Mouse (Mus musculus) CH12.LX (cell line): ENCODE measurements around the gene Ccdc122. TPM values are rescaled to one million over a fixed set of nuclear protein-coding genes. Genes with fewer than 3 reads are reported as not detected.

Experiments
- DNase-seq: peaks from one replicate; pipeline ENCODE4 v3.0.0-alpha.2; 2013; ENCODE audit errors: extremely low read depth
- H3K27ac ChIP-seq: 2 replicates; pipeline ENCODE4 v1.5.1; 2012; ENCODE audit warnings: low read depth, mild to moderate bottlenecking, control low read depth, moderate library complexity; ENCODE audit not compliant: insufficient read depth
- H3K27me3 ChIP-seq: replicated peaks from 2 replicates; pipeline ENCODE3; 2012; ENCODE audit warnings: inconsistent platforms
- H3K36me3 ChIP-seq, 2 experiments: replicated peaks in 1 of 2; 2 replicates each; pipeline versions ENCODE3 to v1.6.1; 2012; ENCODE audit warnings: inconsistent platforms in 1 of 2, low read length in 1 of 2, mild to moderate bottlenecking in 1 of 2, mixed read lengths in 1 of 2, moderate library complexity in 1 of 2; ENCODE audit not compliant: control insufficient read depth in 1 of 2, insufficient read depth in 1 of 2
- H3K4me1 ChIP-seq, 2 experiments: 2 replicates each; pipeline ENCODE4 v1.6.1; 2012; ENCODE audit warnings: inconsistent platforms in 1 of 2, moderate library complexity in 1 of 2; ENCODE audit not compliant: insufficient read depth in 2 of 2, control insufficient read depth in 1 of 2
- H3K4me2 ChIP-seq: 2 replicates; pipeline ENCODE4 v1.6.1; 2012; ENCODE audit warnings: low read depth, mild to moderate bottlenecking, control low read depth; ENCODE audit not compliant: poor library complexity, insufficient read depth, severe bottlenecking
- H3K4me3 ChIP-seq, 3 experiments: fragments of 150-350 bp in 1 of 3; sonication (generic) in 1 of 3; replicated peaks in 1 of 3; 2 replicates each; pipeline versions ENCODE3 to v1.5.1; 2011 to 2012; ENCODE audit warnings: low read depth in 2 of 3, low read length in 2 of 3, mild to moderate bottlenecking in 2 of 3, moderate library complexity in 2 of 3, control low read depth in 1 of 3, improper control_type of control experiment in 1 of 3, inconsistent platforms in 1 of 3, mixed read lengths in 1 of 3; ENCODE audit not compliant: poor library complexity in 1 of 3
- H3K79me2 ChIP-seq: replicated peaks from 2 replicates; pipeline ENCODE4 v1.6.1; 2012; ENCODE audit warnings: mild to moderate bottlenecking, moderate library complexity; ENCODE audit not compliant: control insufficient read depth, poor library complexity, insufficient read depth, severe bottlenecking; ENCODE audit errors: extremely low read depth
- H3K9ac ChIP-seq: 2 replicates; pipeline ENCODE4 v1.6.1; 2012; ENCODE audit warnings: low read depth, mild to moderate bottlenecking, control low read depth, moderate library complexity; ENCODE audit not compliant: insufficient read depth
- H3K9me3 ChIP-seq: replicated peaks from 2 replicates; pipeline ENCODE3; 2012; ENCODE audit warnings: low read length, inconsistent platforms, mixed read lengths
- CHD1 ChIP-seq: IDR thresholded peaks from 2 replicates; pipeline ENCODE4 v1.6.1; 2012; ENCODE audit warnings: low read depth, low read length, improper control_type of control experiment, inconsistent platforms
- CHD2 ChIP-seq: IDR thresholded peaks from 2 replicates; pipeline ENCODE4 v1.6.1; 2011; ENCODE audit warnings: low read length, improper control_type of control experiment
- EP300 ChIP-seq: IDR thresholded peaks from 2 replicates; pipeline ENCODE4 v1.6.1; 2011; ENCODE audit warnings: low read length, improper control_type of control experiment
- ETS1 ChIP-seq: conservative IDR thresholded peaks from 2 replicates; pipeline ENCODE4 v1.6.1; 2012; ENCODE audit warnings: low read depth, mild to moderate bottlenecking, inconsistent platforms, low read length, improper control_type of control experiment, moderate library complexity
- HCFC1 ChIP-seq: IDR thresholded peaks from 2 replicates; pipeline ENCODE4 v1.6.1; 2012; ENCODE audit warnings: low read depth, mild to moderate bottlenecking, inconsistent platforms, low read length, improper control_type of control experiment
- IRF4 ChIP-seq: IDR thresholded peaks from 2 replicates; pipeline ENCODE4 v1.6.1; 2014; ENCODE audit warnings: low read depth, mild to moderate bottlenecking, inconsistent platforms, low read length, improper control_type of control experiment
- JUN ChIP-seq: IDR thresholded peaks from 2 replicates; pipeline ENCODE4 v1.6.1; 2011; ENCODE audit warnings: low read depth, mild to moderate bottlenecking, low read length, improper control_type of control experiment, moderate library complexity; ENCODE audit not compliant: insufficient read depth
- MAFK ChIP-seq: IDR thresholded peaks from 2 replicates; pipeline ENCODE4 v1.6.1; 2011; ENCODE audit warnings: low read length, improper control_type of control experiment; ENCODE audit not compliant: insufficient replicate concordance
- MAX ChIP-seq: IDR thresholded peaks from 2 replicates; pipeline ENCODE4 v1.6.1; 2011; ENCODE audit warnings: low read length, improper control_type of control experiment
- MAZ ChIP-seq: IDR thresholded peaks from 2 replicates; pipeline ENCODE4 v1.6.1; 2012; ENCODE audit warnings: low read depth, mild to moderate bottlenecking, inconsistent platforms, low read length, improper control_type of control experiment, moderate library complexity
- MEF2A ChIP-seq: IDR thresholded peaks from 2 replicates; pipeline ENCODE4 v1.6.1; 2014; ENCODE audit warnings: low read depth, mild to moderate bottlenecking, inconsistent platforms, low read length, improper control_type of control experiment, borderline replicate concordance
- MYC ChIP-seq: IDR thresholded peaks from 2 replicates; pipeline ENCODE4 v1.6.1; 2011; ENCODE audit warnings: low read depth, mild to moderate bottlenecking, improper control_type of control experiment, low read length
- NELFE ChIP-seq: IDR thresholded peaks from 2 replicates; pipeline ENCODE4 v1.6.1; 2011; ENCODE audit warnings: low read depth, low read length, improper control_type of control experiment
- PAX5 ChIP-seq: IDR thresholded peaks from 2 replicates; pipeline ENCODE4 v1.6.1; 2012; ENCODE audit warnings: low read length, inconsistent platforms, mixed read lengths
- POLR2A ChIP-seq: IDR thresholded peaks from 2 replicates; pipeline ENCODE4 v1.6.1; 2011; ENCODE audit warnings: low read depth, mild to moderate bottlenecking, improper control_type of control experiment, low read length
- RCOR1 ChIP-seq: conservative IDR thresholded peaks from 2 replicates; pipeline ENCODE4 v1.6.1; 2012; ENCODE audit warnings: low read depth, mild to moderate bottlenecking, inconsistent platforms, low read length, improper control_type of control experiment
- SMC3 ChIP-seq: IDR thresholded peaks from 2 replicates; pipeline ENCODE4 v1.6.1; 2011; ENCODE audit warnings: low read depth, low read length, improper control_type of control experiment
- TBP ChIP-seq: conservative IDR thresholded peaks from 2 replicates; pipeline ENCODE4 v1.6.1; 2011; ENCODE audit warnings: low read depth, low read length, improper control_type of control experiment
- USF1 ChIP-seq: IDR thresholded peaks from 2 replicates; pipeline ENCODE4 v1.6.1; 2014; ENCODE audit warnings: low read depth, mild to moderate bottlenecking, inconsistent platforms, low read length, improper control_type of control experiment
- ZC3H11A ChIP-seq: IDR thresholded peaks from 2 replicates; pipeline ENCODE4 v1.6.1; 2012; ENCODE audit warnings: low read depth, mild to moderate bottlenecking, inconsistent platforms, low read length, improper control_type of control experiment
- ZMIZ1 ChIP-seq: IDR thresholded peaks from 2 replicates; pipeline ENCODE4 v1.6.1; 2012; ENCODE audit warnings: low read depth, mild to moderate bottlenecking, inconsistent platforms, low read length, improper control_type of control experiment
- dilution Hi-C: fragments of 300-500 bp; cut with MboI; formaldehyde crosslinking; loops from 2 replicates; pipeline ENCODE4 v1.14.3; 2020; ENCODE audit warnings: low sequenced_read_pairs; ENCODE audit not compliant: extremely low pct_unique_long_range_greater_than_20kb, extremely low pct_ligation_motif_present
- in situ Hi-C: fragments of 300-500 bp; cut with MboI; formaldehyde crosslinking; loops from 3 replicates; pipeline ENCODE4 v1.14.3; 2019; ENCODE audit warnings: low sequenced_read_pairs, low pct_ligation_motif_present, low pct_unique_long_range_greater_than_20kb, mixed read lengths
- polyA plus RNA-seq: library from polyadenylated mRNA; unstranded; fragments of >175 nt; gene quantifications from 2 replicates; pipeline ENCODE4 v1.2.1, GENCODE M21; 2012; ENCODE audit warnings: low read depth; ENCODE audit not compliant: insufficient read length
- total RNA-seq, 2 experiments: library from RNA; depleted of rRNA; stranded (reverse); fragments of 300-350 nt in 1 of 2; fragments of >200 nt in 1 of 2; gene quantifications; 2 replicates each; pipeline ENCODE4 v1.2.3; 2012 to 2014

Gene Ccdc122
- total and polyA plus RNA-seq, 3 experiments = 4.7 to 21.8 (median 11.6) TPM

- no peak for TF ChIP-seq IRF4
- no peak for TF ChIP-seq CHD1
- TF ChIP-seq TBP = no peak
- no peak for TF ChIP-seq MAZ
- TF ChIP-seq JUN = no peak
- TF ChIP-seq EP300 = no peak
- TF ChIP-seq MAX = no peak
- TF ChIP-seq CHD2 = no peak
- TF ChIP-seq HCFC1 = no peak
- no peak for TF ChIP-seq SMC3
- Histone ChIP-seq H3K27me3 (no peaks in the 10 kb centered on the region), H3K9ac (no peak overlapping the region), H3K9me3 (peaks cover 4% of the 10 kb centered on the region), H3K4me1 (no peaks in the 10 kb centered on the region), H3K4me3 (no peak overlapping the region), H3K36me3 (no peaks in the 10 kb centered on the region), H3K27ac (no peak overlapping the region), H3K79me2 (no peaks in the 10 kb centered on the region), H3K4me2 (no peak overlapping the region)
- dilution Hi-C loops (no loop called here), in situ Hi-C loops (loop anchor here (25.0 kb wide), 3 partner anchors 217 to 1142 kb away; no protein-coding TSS in a partner anchor)
- DNase-seq = no peak
Measured at GRCm38 (mm10) chr14:77145103-77145502, 108.5 kb downstream of the Ccdc122 start.

- in situ Hi-C loops = loop anchor here (25.0 kb wide), 3 partner anchors 215 to 1140 kb away; no protein-coding TSS in a partner anchor
Measured at GRCm38 (mm10) chr14:77147635-77148034, 111.1 kb downstream of the Ccdc122 start.

GRCm38 (mm10) chr14:77150556-77150955 lies 114.0 kb downstream of the Ccdc122 start:
- in situ Hi-C loops (no loop called here), dilution Hi-C loops (no loop called here)
- no peak overlapping the region for H3K4me3 ChIP-seq
- no peaks in the 10 kb centered on the region for H3K79me2 ChIP-seq
- no peak overlapping the region for H3K9ac ChIP-seq
- no peaks in the 10 kb centered on the region for H3K36me3 ChIP-seq
- H3K4me2 ChIP-seq = no peak overlapping the region
- no peak for DNase-seq
- H3K27ac ChIP-seq = no peak overlapping the region
- H3K27me3 ChIP-seq = no peaks in the 10 kb centered on the region
- TF ChIP-seq CHD2 (no peak), POLR2A (no peak), ZMIZ1 (no peak), MYC (no peak), MAFK (no peak), MAZ (no peak), HCFC1 (no peak)
- peaks cover 16% of the 10 kb centered on the region for H3K9me3 ChIP-seq
- no peaks in the 10 kb centered on the region for H3K4me1 ChIP-seq

More at GRCm38 (mm10) chr14:77147635-77148034, 111.1 kb downstream of the Ccdc122 start:
- peaks cover 4% of the 10 kb centered on the region for H3K9me3 ChIP-seq
- H3K4me1 ChIP-seq = no peaks in the 10 kb centered on the region
- H3K9ac ChIP-seq = no peak overlapping the region
- H3K27me3 ChIP-seq = no peaks in the 10 kb centered on the region
- no peak for DNase-seq
- H3K36me3 ChIP-seq = no peaks in the 10 kb centered on the region
- TF ChIP-seq MYC (no peak), RCOR1 (no peak), USF1 (no peak), IRF4 (no peak), MEF2A (no peak), ZC3H11A (no peak), PAX5 (no peak), ETS1 (no peak), JUN (no peak), EP300 (no peak), NELFE (no peak)
- dilution Hi-C loops = no loop called here
- H3K4me2 ChIP-seq = no peak overlapping the region
- H3K4me3 ChIP-seq = no peak overlapping the region
- H3K79me2 ChIP-seq = no peaks in the 10 kb centered on the region
- no peak overlapping the region for H3K27ac ChIP-seq
